Mouse (Mus musculus) adrenal gland, postnatal 10 days (tissue): ENCODE measurements at regions not wholly inside any gene's neighbourhood (a gene's known extent, or its start where the extent isn't known, plus 50 kb on each side); places are given as distances from the start of the nearest gene placed in this dataset.
A peak's percentile ranks its signal among the peaks of the same experiment; 100 is the strongest.

ENCODE experiments used
- DNase-seq: peaks from one replicate; pipeline ENCODE4 v3.0.0; 2021; ENCODE audit warnings: mixed read lengths

GRCm38 (mm10) chr14:46223008-46223407 lies 156.2 kb upstream of the Gm15217 start:
- DNase-seq, result no peak

GRCm38 (mm10) chr14:46224421-46224950 lies 154.7 kb upstream of the Gm15217 start:
- DNase-seq, result no peak

- DNase-seq, result no peak
These were observed 153.2 kb upstream of the Gm15217 start for GRCm38 (mm10) chr14:46225851-46226608.

- no peak for DNase-seq
These were observed 145.2 kb upstream of the Gm15217 start for GRCm38 (mm10) chr14:46234040-46234439.

DNA sequence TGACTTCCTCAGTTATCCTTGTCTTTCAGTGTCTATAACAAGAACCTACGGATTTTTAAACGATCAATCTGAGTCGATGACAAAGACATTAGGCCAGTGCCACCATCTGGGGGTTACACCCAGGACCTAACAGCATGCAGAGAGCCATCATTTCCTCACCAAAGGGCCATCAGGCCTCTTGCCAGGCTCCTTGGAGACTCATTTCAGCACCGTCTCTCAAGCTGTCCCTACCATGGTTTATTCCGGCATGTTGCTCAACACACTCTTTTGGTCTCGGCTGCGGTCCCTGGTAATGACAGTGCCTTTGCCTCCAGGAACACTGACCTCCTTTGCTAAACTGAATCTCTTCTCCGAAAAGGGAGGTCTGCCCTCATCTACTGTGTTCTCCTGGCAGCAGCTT lies 144.4 kb upstream of the Gm15217 start:
- DNase-seq, result no peak

DNA sequence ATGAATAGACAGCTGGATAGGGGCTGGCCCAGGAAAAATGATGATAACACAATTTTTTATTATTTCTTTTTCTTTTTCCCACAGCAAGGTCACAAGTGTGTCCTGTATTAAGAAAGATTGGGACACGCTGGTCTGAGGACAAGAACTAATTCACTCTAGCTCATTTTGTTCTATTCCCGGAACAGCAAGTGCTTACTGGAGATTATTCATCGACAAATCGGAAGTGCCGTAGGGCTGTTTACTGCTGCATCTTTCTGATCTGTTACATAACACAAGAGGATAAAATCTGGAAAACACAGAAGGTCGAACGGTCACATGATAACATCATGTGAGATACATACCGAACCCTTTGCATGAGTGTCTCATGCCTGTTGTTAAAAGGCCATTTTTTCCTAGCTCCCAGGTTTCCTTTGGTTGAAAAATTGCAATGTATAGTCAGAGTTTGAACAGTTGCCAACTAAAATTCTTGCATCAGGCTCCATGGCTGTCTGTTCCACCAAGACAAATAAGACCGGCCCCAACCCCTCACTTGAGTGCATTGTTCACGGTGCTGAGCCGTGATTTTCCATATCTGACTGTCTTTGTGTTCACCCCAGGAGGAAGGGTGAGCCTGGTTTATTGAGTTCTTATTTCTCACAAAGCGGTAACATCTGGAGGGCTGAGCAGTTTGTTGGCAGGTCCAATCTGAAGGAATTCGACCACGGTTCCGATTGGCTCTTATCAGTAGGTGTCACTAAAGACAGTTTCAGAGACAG lies 139.0 kb upstream of the Gm15217 start:
- DNase-seq, result no peak

DNA sequence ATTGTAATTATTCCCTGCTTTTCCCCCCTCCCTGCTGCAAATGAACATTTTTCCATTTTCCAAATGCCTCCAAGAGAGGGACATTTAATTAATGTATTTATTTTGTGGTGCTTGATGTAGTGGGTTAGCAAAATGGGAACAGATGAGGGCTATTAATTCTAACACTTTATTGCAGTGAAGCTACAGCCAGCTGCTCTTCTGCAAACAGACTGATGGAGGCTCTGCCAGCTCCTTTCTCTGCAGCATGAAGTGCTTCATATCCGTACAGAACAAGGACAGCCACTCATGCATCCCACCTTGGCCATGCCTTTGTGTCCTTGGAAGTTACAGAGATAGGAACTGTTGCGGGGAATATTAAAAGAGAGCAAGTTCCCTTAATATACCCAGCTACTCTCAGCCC lies 138.3 kb upstream of the Gm15217 start:
- no peak for DNase-seq

DNA sequence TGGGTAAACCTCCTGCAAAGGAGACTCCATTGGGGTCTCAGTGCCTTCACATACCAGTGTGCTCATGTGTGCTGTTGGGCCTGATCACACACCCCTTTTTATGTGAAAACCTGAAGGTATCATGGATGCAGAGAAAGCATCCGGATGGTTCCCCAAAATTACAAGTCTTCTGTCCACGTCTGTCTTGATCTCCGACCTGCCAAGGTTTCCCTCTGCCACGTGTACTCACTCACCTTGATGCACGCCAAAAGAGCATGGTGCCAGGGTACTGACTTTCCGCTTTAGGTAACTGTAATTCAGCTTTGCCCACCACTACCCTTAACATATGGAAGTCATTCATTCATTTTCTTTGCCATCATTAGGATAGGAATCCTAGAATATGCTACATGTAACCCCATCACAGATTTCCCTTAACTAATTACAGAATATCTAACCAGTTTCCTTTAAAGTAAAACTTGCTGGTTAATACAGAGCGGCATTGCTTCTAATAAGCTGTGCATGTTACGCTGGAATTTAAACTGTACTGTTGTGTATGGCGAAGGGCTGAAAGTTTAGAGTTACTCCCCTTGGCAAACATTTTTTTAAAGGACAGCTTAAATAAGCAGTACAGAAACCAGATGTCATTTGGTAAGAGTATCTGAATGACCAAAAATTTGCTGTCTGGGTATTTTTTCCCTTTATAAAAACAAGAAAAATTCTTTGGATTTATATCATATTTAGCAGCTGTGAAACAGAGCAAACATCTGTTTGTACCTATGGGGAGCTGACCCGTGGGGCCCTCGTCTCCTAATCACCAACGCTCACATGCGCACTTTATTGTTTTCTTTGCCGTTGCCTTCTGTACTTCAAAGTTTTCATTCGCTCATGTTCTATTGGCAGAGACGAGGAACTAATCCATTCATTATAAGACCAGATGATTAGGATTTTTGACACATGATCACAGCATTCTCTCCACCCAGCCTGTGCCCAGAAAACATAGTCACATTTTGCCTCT lies 131.4 kb upstream of the Gm15217 start:
- no peak for DNase-seq

DNA sequence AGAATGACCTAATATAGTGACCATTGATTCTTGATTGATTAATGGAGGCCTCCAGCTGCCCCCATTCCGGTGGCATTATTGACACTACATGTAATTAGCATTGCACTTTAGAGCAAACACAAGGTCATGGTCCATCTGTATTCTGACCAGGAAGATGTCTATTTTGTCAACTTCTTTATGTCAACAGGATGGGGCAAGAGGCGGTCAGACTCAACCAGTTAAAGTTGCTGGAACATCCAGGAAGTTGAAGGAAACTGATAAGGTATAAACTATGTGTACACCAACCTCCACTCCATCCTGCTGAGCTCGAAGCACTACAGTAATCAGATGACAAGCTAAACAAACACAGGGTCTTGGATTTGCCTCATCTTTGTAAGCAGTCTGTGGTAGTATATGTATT lies 130.1 kb upstream of the Gm15217 start:
- no peak for DNase-seq

- no peak for DNase-seq
These were observed 124.0 kb upstream of the Gm15217 start for GRCm38 (mm10) chr14:46255261-46255660.

DNA sequence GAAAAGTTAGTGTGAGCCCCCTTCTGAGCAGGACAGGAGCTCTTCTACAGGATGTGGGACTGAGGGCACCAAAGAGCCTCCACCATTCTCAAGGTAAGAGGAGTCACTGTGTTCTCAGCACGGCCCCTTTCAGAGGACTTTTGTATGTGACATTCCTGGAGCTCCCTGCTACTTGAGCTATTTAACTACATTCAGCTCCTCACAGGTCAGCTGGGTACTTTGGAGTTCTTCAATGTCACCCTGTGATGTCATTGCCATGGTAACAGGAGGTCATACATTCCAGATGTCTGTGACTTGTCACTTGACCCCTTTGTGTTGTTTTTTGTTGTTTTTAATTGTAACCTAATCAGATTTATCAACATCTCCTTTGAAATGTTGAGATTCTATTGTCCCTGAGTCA lies 122.9 kb upstream of the Gm15217 start:
- DNase-seq, result no peak

GRCm38 (mm10) chr14:46257311-46257710 lies 121.9 kb upstream of the Gm15217 start:
- peak; percentile 11 for DNase-seq

DNA sequence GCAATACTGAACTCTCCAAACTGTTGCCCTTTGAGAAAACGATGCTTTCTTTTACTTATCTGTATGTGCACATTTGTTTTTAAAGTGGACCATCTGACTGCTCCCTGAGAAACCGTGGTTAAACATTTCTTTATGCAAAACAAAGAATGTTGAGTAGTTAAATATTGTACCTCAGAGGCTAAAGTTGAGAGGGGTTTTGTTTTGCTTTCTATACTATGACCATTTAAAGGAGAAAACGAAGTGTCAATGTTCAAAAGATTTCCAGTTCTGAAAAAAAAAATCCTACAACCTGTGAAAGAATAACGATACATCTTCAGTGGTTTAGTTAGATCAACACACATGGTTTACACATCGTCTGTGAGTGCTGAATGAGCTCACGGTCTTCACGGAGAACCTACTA lies 120.7 kb upstream of the Gm15217 start:
- no peak for DNase-seq

GRCm38 (mm10) chr14:46260291-46260980 lies 118.8 kb upstream of the Gm15217 start:
- DNase-seq, result no peak

GRCm38 (mm10) chr14:46275455-46275854 lies 103.8 kb upstream of the Gm15217 start:
- no peak for DNase-seq

DNA sequence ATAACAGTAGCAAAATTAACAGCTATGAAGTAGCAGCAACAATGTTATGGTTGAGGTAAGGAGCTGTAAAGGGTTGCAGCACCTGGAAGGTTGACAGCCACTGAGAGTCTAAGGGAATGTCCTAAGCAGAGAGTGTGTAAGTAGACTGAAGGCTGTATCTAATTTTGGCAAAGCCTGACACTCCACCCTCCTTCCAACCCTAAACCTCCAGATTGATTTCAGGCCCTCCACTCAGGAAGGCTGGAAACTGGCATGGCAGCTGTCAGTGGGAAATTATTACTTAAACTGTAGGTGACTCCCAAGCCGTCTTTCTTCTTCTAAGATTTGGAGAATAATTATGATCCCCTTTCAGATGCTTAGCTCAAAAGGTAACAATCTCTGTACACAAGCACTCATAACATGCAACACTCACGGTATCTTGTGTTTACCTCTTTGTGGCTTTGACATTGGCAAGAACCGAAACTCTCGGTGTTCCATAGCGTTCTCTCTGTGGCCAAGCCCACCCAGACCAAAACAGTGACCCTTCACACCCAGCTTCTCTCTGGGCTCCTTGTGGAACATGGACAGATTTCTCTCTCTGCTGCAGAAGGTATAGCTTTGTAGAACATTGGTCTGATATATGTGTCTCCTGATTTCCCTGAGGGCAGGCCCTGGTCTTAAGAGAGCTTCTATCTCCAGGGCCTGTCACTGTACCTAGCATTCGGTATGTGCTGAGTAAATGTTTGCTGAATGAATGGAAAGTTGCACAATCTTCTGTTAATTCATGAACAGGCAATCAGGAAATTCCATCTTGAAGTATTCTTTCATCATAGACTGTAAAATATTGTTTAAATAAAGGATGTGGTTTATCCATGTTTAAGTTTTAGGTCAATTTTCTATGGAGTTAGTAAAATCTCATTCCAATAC lies 102.0 kb upstream of the Gm15217 start:
- no peak for DNase-seq

DNA sequence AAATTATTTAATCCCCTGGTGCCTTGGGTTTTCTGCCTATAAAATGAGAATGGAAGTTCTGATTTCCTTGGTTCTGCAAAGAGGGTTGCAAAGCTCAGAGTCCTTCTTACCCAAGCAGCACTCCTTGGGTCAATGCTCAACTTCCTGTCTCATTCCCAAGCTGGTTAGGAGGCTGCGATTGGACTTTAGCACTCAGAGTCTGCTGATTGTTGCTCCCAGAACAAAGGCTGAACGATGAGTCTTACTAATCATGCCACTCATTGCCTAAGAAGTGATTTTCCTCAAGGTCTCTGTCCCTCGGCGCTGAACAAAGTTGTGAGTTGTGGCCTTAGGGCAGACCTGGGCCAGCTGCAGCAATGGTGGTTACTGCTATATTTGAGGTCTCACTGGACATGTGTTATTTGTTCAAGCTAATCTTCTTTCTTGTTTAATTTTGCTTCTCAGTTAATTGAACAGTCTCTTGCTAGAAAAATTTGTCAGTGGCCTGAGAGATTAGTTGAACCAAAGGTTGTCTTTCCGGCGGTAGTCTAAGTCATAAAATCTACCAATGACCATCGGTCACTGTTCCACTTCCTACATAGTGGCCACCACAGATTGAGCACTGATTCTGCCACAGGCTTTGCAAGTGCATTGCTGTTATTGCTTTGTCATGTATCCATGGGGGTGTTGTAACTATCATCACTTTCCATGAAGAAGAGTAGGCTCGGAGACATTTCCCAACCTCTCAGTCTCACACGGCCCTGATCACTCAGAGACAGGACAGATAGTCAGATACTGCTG lies 101.2 kb upstream of the Gm15217 start:
- DNase-seq, result no peak

GRCm38 (mm10) chr14:46292398-46292797 lies 86.8 kb upstream of the Gm15217 start:
- DNase-seq, result no peak

DNA sequence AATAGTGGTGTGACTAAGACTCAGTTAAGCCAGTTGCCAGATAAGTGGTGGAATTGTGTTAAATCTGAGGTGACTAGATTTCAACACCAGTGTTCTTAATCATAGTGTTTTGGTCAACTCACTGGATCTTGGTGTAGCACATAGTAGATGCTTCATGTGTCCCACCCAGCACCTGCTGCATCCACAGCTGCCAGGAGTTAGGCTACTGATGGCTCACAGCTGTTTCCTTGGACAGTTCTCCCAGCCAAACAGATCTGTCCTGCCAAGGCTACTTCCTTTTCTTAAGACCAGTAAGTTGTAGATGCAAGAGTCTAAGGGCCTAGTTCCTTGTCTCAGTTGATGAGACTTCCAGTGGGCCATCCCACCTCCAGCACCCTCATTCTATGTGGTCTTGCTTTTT lies 82.9 kb upstream of the Gm15217 start:
- DNase-seq, result no peak

- DNase-seq, result no peak
These were observed 78.7 kb upstream of the Gm15217 start for GRCm38 (mm10) chr14:46300546-46300945.
